Mouse (Mus musculus): Measurements from ENCODE around the gene Majin. TPM values are rescaled to one million over a fixed set of nuclear protein-coding genes. Genes with fewer than 3 reads are reported as not detected.

Majin gene
- total RNA-seq, 2 experiments from 2014 or later, result 0.72 to 0.79 TPM

DNA sequence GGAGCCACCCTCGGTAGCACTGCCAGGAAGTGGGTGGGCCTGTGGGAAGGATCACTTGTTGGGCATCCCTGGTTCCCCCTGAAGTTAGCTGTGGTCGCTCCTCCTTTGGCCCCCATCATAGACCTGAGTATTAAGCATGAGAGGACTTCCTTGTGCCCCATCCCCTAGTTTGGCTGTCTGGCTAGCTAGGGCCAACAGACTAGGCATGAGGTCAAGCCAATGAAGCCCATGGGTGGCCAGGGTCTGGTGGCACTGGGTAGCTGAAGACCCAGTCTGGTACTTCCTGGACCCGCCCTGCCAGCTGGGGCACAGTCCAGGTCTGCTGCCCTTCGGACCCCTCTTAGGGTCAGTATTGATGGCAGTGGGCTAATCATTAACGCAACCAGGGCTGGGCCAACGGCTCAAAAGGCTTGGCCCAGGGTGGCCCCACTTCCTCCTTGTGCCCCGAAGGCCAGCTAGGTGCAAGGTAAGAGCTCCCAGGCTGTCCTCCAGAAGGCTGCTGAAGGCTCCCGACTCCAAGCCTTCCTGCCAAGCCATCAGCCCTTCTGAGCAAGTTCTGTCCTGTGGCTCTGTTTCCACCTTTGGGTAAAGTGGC, 78.7 kb downstream of the Majin start:
- no peak for DNase-seq

DNA sequence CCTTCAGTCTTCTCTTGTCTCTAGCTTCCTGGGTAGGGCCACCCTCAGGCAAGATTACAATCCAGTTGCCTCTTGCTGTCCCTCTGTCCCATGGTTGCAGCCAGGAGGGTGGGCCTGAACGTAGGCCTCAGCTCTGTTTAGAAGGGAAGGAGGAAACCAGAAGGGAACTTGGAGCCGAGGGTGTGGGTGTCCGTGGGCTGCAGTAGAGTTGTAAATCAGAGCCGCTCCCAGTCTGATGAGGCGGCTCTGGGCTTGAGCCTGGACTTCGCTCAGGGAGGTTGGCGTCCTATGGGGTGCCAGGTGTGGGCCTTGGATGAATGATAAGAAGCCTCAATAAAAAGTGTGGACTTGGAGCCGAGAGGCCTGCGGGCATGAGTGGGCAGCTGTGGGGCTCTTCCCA, 80.0 kb downstream of the Majin start:
- DNase-seq, result no peak

DNA sequence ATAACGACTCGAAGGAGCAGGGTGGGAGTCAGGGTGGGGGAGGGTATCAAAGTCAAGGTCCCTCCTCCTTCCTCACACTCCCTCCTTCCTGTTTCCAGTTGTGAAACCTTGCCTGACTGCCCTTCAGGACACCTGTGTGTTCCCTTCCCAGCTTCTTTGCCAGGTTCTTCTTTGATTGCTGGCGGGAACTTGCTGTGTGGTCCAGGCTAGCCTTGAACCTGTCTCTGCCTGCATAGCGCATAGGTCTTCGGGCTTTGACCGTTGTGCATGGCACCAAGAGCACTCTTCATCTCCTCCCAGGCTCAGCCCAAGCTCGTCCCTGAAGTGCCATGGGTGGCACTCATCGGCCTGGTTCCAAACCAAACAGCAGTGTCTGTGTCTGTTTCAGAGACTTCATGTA, 80.8 kb downstream of the Majin start:
- no peak for DNase-seq

DNA sequence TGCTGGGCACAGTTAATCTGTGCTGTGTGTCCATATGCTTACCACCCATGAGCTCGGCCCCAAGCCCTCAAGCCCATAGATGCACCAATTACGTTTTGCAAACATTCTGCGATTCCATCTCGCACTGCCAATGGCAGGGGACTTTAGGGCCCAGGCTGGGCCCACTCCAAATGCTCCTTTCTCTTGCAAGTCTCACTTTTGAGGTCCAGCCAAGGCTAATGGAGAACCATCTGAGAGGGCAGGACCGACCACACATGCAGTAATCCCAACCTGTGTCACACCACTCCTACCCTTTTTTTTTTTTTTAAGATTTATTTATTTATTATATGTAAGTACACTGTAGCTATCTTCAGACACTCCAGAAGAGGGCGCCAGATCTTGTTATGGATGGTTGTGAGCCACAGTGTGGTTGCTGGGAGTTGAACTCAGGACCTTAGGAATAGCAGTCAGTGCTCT, 81.6 kb downstream of the Majin start:
- no peak for DNase-seq

DNA sequence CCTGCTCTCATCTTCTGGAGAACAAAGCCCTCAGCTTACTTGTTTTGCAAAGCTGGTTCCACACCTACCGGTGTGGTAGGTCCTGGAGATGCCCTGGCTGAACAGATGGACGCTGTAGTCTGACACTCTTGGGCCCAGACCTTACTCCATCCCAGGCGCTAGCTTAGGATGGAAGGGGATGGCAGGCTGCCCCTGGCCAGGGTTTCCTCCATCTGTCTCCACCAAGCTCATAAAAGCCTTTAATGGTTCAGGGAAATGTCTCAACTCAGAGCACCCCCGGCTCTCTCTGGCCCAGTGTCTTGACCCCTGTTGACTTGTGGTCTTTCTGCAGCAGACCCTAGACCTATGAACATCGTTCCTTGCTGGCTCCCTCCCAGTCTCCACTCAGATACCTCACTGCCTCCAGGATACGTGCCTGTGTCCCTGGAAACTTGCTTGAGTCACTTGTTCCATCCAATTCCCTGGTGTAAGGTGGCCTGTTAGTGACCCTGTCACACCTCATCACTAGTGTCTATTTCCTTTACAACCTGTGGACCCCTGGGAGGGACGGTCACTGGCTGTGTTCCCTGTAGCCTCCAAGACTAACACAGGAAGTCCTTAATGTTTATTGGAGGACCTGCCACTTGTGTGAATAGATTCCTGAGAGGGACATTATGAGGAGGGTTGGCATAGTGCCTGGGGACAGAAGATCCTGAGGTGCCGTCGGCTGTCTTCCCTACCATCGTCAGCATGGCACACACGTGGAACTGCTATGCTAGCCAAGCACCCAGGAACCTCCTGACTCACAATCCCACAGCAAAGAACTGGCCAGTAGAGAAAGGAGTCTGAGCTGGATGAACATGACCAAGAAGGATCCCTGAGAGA, 83.3 kb downstream of the Majin start:
- DNase-seq, result no peak

DNA sequence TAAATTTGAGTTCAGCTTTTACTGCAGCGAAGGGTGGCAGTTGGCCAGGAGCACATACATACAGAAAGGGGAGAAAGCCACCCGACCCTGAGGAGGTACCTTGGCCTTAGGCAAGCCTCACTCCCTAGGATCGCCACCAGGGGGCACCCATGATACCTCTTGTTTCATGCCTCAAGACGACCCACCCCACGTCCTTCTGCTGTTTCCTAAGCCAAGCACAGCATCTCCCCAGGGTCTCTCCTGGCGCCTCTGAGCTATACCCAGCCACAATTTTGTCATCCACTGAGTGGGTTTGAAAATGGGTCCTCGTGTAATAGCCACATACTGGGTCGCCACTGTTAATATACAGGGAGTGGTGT, 84.0 kb downstream of the Majin start:
- DNase-seq, result peak; percentile 92

DNA sequence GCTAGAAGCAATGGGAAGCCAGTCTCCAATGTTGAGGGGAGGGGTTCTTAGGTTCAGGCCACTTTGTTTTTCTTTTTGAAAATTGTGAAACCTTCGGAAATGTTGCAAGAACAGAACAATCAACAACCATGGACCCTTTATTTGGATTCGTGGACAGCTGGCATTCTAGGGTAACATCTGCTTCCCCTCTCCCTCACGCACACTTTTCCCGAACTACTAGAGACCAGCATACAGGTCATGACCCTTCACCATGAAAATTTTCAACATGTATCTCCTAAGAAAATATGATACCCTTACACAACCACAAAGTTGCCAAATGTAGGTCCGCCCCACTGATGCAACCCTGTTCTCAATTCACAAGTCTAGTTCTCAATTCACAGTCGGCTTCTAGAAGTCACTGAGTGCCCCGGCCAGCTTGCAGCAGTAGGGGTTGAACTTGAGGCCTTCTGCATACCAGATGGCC, 84.5 kb downstream of the Majin start:
- DNase-seq, result peak; percentile 60

DNA sequence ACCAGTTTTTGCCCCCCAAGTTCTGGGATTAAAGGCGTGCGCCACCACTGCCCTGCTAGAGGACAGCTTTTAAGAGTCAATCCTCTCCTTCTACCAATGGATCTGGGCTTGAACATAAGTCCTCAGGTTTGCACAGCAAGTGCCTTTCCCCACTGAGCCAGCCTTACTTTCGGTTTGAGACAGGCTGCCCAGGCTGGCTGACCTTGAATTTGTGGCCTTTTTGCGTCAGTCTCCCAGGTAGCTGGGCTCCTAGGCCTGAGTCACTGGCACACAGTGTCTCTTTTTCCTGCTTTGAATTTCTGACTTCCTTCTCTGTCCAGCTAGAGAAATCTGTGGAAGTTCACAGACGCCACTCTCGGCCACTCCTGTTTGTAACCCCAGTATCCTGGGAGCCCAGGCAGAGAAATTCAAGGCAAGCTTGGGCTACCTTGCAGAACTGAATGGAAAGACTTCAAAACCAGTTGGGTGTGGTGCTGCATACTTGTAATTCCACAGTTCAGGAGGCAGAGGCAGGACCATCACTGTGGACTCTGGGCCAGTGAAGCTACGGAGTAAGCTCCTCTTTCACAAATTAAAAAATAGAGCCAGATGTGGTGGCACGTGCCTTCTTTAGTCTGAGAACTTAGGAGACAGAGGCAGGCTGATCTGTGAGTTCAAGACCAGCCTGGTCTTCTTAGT, 85.7 kb downstream of the Majin start:
- DNase-seq, result peak; percentile 76

DNA sequence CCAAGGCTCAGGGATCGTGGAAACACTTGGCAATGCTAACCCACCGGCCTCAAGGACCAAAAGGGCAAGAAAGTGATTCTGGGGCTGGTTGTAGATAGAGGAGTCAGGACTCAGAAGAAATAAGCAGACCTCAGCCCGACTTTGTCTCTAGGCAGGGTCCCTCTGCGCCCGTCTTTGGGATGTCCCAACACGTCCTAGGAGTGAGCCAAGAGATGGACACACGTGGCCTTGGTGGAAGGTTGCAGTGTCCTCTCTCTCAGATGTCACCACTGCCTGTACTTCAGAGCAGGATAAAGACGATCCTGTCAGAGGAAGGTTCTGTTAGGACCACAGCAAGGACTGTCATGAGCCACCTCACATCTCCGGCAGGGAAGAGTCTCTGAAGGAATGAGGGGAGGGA, 86.5 kb downstream of the Majin start:
- no peak for DNase-seq

DNA sequence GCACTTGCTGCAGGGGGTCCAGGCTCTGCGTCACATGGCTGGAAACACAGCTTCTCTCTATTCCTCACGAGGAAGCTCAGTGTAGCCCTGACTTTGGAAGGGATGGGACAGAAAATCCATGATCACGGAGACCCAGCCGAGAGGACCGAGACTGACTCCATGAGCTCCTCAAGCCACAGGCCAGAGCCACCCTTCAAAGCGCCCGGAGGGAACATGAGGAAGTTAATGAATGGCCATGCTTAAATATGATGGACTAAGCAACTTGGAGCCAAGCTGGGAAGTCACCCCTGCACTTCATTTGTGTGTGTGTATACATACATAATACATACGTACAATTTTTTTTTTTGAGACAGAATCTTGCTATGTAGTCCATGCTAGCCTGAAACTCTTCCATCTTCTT, 87.0 kb downstream of the Majin start:
- DNase-seq, result no peak

DNA sequence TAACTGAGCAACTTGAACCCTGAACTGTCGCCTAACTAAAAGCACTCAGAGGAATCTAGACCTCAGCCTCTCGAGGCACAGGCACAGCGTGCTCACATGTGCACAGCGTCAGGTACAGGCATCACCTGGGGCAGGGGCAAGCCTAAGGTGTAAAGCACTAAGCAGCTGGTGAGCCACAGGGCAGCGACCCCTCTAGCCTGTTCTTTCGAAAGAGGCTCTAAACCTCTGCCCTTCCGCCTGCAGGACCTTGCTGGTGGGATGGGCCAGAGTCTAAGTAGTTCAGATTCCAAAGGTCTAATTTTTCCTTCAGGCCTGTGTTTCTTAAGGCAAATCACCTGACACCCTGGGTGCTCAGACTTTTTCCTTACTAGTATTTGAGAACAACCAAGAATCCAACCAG, 87.9 kb downstream of the Majin start:
- DNase-seq, result no peak

DNA sequence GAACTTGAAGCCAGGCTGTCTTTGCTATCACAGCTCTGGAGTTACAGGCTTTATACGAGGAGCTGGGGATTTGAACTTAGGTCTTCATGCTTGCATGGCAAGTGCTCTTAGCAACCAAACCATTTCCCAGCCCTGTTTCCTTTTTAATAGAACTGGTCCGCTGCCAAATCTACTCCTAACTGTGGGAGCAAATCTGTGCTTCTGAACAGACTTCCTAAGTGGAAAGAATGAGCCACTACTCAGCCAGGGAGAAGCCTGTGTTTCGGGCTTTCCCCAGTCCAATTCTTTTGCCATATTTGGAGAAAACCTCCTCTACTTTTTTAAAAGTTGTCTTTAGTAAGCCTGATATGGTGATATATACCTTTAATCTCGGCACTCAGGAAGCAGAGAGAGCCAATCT, 88.5 kb downstream of the Majin start:
- DNase-seq, result no peak

DNA sequence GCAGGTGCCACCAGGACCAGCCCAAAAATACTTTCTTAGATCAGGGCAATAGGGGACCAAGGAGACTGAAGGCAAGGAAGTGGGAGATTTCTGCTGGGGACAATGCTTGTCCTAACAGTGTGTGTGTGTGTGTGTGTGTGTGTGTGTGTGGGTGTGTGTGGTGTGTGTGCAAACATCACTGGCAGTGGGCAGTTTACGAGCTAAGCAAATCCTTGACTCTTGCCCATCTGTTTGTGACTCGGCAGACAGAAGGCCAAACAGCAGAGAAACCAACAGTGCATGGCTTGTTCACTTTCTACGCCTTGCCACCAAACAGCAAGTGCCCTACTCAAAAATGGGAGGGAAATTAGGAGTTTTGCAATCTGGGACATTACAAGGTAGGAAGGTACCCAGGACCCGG, 89.4 kb downstream of the Majin start:
- no peak for DNase-seq

Small RNA genes within 50 kb of the gene (microRNA-seq; reads per million reads assigned to microRNA genes)
- gene Mir192 (209 reads per million, percentile 54 among the genes with 10 or more reads in this experiment), gene Mir194-2 (370 reads per million, percentile 62 among the genes with 10 or more reads in this experiment)

Other genes with a start within 250 kb of the Majin start
- 10 to 100 TPM; 21.3 to 28.0 TPM for gene Pola2, start 220.2 kb upstream of the Majin start, total RNA-seq (2021)
- not detected for gene Slc22a20, start 198.2 kb upstream of the Majin start, total RNA-seq (2021)
- 10 to 100 TPM; 31.3 to 40.0 TPM for gene Capn1, start 168.5 kb upstream of the Majin start, total RNA-seq (2021)
- gene Syvn1, start 137.8 kb upstream of the Majin start, total RNA-seq (2021), result 10 to 100 TPM; 40.5 to 43.7 TPM
- gene Mrpl49, start 126.6 kb upstream of the Majin start, total RNA-seq (2021), result 10 to 100 TPM; 58.2 to 59.4 TPM
- 1,000 to 10,000 TPM; 1,154 to 1,182 TPM for gene Fau, start 126.5 kb upstream of the Majin start, total RNA-seq (2021)
- 10 to 100 TPM; 21.6 to 26.1 TPM for gene Znhit2, start 123.2 kb upstream of the Majin start, total RNA-seq (2021)
- gene Tm7sf2, start 116.0 kb upstream of the Majin start, total RNA-seq (2021), result 10 to 100 TPM; 14.3 to 15.9 TPM
- 10 to 100 TPM; 45.1 to 61.3 TPM for gene Vps51, start 107.2 kb upstream of the Majin start, total RNA-seq (2021)
- not detected for gene Tmem262, start 104.4 kb upstream of the Majin start, total RNA-seq (2021)
- gene Gm28374, start 102.1 kb upstream of the Majin start, total RNA-seq (2021), result not detected
- gene Zfpl1, start 99.4 kb upstream of the Majin start, total RNA-seq (2021), result 10 to 100 TPM; 33.5 to 33.6 TPM
- gene Cdca5, start 99.4 kb upstream of the Majin start, total RNA-seq (2021), result 1 to 10 TPM; 7.0 to 7.1 TPM
- gene AC131692.1, start 90.0 kb upstream of the Majin start, total RNA-seq (2021), result under 1 TPM in 1 of 2 experiments, not detected in 1; 0.82 TPM
- gene Naaladl1, start 78.6 kb upstream of the Majin start, total RNA-seq (2021), result under 1 TPM; 0.24 to 0.30 TPM
- gene Sac3d1, start 65.7 kb upstream of the Majin start, total RNA-seq (2021), result 10 to 100 TPM; 15.9 to 17.2 TPM
- 10 to 100 TPM; 19.6 to 21.8 TPM for gene Snx15, start 56.1 kb upstream of the Majin start, total RNA-seq (2021)
- gene Batf2, start 43.4 kb upstream of the Majin start, total RNA-seq (2021), result 1 to 10 TPM in 1 of 2 experiments, under 1 TPM in 1; 0.57 to 1.6 TPM
- gene Arl2, start 42.8 kb upstream of the Majin start, total RNA-seq (2021), result 10 to 100 TPM; 63.1 to 63.7 TPM
- gene Gpha2, start 42.0 kb downstream of the Majin start, total RNA-seq (2021), result 10 to 100 TPM; 16.9 to 18.2 TPM
- gene Ppp2r5b, start 51.5 kb downstream of the Majin start, total RNA-seq (2021), result 10 to 100 TPM; 52.9 to 56.9 TPM
- 10 to 100 TPM; 25.0 to 30.2 TPM for gene Atg2a, start 57.3 kb downstream of the Majin start, total RNA-seq (2021)
- 100 to 1,000 TPM; 104 to 106 TPM for gene Ehd1, start 92.3 kb downstream of the Majin start, total RNA-seq (2021)
- 10 to 100 TPM; 10.3 to 11.6 TPM for gene Cdc42bpg, start 122.1 kb downstream of the Majin start, total RNA-seq (2021)
- gene Men1, start 150.6 kb downstream of the Majin start, total RNA-seq (2021), result 10 to 100 TPM; 37.1 to 38.7 TPM
- gene Map4k2, start 156.7 kb downstream of the Majin start, total RNA-seq (2021), result 10 to 100 TPM; 35.9 to 54.6 TPM
- gene Sf1, start 179.3 kb downstream of the Majin start, total RNA-seq (2021), result 100 to 1,000 TPM; 166 to 186 TPM
- gene Pygm, start 200.0 kb downstream of the Majin start, total RNA-seq (2021), result 100 to 1,000 TPM in 1 of 2 experiments, 10 to 100 TPM in 1; 92.0 to 223 TPM
- 10 to 100 TPM; 53.2 to 54.9 TPM for gene Rasgrp2, start 215.0 kb downstream of the Majin start, total RNA-seq (2021)
- gene Nrxn2, start 234.3 kb downstream of the Majin start, total RNA-seq (2021), result 10 to 100 TPM in 1 of 2 experiments, 1 to 10 TPM in 1; 7.5 to 14.5 TPM